Mouse (Mus musculus): Measurements from ENCODE around the gene Ppp1r12a.

Gene Ppp1r12a

GRCm38 (mm10) chr10:108161261-108162256 lies at the start of gene Ppp1r12a:
Gene Ppp1r12a, plus strand, starts transcription at chr10:108162193.
- no peak for DNase-seq (ENCODE audit: extremely low read depth, low read depth, low spot score)

DNA sequence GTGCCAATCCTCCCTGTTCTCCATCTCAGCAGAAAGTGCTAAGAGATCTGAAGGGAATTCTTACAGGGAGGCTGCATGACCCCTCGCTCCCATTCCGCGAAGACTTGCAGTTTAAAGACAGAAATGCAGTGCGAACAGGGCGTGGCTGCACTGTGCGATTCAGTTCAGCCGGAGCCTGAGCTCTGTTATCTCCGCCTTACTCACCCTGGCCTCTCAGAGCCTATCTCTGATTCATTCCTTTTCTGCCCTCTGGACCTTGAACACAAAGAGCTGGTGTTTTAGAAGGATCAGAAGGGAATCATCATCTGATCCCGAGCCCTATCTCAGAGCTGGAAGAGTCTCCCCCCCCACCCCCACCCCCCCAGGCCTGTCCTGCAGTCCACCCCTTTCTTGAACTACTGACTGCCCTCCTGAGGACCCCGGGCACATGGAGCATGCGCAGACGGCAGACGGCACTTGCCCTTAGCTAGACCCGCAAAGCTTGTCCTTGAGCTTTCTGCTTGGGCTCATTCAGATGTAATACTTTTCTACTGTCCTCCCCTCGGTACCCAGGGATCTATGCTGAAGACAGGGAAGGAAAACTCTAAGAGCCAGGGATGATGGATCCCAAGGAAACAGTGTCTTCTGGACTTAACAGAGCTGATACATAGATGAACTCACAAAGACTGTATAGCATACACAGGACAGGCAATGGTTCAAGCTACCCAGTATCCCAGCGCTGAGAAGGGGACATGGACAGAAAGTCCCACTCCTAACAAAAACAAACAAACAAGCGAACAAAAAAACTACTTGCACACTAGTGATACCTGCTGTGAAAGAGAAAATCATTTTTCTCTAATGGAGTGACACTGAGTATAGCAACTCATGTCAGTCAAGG lies 48.4 kb upstream of the Ppp1r12a start:
- no peak for DNase-seq (ENCODE audit: extremely low read depth, low read depth, low spot score)

GRCm38 (mm10) chr10:108118200-108119163 lies 43.5 kb upstream of the Ppp1r12a start:
- no peak for DNase-seq (ENCODE audit: extremely low read depth, low read depth, low spot score)

DNA sequence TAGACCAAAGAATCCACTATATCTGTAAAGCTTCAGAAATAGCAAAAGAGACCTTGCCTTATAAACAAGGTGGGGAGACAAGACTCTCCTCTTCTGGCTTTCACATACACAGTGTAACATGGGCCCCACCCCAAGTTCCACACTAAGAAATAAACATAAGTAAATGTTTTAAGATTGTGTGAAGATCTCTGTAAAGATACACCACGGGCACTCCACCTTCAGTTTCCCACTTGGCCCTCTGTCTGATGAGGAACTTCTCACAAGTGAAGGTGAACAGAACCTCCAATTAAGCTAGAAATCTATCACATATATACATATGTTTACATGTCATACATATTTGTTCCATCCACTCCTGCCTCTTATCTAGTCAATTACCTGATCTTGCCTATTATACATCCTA lies 42.6 kb upstream of the Ppp1r12a start:
- no peak for DNase-seq (ENCODE audit: extremely low read depth, low read depth, low spot score)

DNA sequence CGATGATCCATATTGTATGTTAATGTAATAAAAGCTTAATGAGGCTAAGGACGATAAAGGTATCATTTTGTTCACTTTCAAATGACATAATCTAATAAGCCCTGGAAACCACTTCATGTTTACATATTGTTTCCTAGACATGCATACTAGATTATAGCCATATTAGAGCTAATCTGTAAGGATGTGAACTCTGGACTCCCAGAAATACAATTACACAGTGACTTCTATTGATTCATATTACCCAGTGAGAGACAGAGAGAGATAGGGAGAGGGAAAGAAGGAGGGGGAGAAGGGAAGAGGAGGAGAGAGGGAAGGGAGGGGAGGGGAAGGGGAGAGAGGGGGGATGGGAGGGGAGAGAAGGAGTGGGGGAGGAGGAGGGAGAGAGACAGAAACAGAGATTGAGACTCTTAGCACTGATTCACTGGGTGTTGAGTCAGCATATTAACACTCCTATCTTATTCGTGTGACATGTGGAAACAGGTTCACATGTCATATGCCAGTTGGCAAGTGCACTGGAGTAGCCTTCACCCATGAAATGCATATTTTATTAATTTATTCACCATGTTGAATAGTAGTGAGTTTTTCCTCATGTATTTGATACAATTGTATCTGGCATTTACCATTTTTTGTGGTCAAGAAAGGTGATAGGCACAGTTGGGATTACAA lies 36.9 kb upstream of the Ppp1r12a start:
- no peak for DNase-seq (ENCODE audit: extremely low read depth, low read depth, low spot score)

DNA sequence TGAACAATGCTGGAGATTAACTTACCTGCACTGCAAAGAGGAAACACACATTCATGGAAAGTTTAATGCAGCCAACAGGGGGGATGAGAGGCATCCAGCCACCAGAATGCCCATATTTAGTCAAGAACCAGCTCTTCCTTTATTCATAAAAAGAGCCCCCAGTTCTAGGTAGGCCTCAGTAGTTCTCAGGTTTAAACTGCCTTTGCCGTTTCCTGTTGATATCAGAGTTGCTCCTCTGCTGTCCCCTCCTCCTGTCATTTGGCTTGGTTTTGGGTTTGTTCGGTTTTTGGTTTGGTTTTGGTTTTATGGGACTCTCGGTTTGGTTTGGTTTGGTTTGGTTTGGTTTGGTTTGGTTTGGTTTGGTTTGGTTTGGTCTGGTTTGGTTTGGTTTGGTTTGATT lies 32.8 kb upstream of the Ppp1r12a start:
- no peak for DNase-seq (ENCODE audit: extremely low read depth, low read depth, low spot score)

DNA sequence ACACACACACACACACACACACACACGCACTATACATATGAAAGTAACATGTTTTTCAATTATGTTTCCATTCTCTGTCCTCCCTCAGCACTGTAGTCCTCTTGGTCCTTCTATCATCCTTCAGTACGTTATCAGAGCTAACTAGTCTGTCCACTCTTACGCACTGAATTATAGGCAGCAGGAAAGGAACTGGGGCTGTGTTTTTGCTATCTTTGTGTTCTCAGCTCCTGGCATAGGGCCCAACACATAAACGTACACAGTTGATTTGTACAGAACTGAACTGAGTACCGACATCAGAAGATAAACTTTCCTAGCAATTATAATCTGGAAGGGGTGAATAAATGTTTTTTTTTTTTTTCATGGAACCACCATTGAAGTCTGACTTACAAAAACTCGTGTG lies 30.1 kb upstream of the Ppp1r12a start:
- no peak for DNase-seq (ENCODE audit: extremely low read depth, low read depth, low spot score)

- DNase-seq (ENCODE audit: extremely low read depth, low read depth, low spot score), result no peak
Measured at GRCm38 (mm10) chr10:108133253-108133652, 28.7 kb upstream of the Ppp1r12a start.

DNA sequence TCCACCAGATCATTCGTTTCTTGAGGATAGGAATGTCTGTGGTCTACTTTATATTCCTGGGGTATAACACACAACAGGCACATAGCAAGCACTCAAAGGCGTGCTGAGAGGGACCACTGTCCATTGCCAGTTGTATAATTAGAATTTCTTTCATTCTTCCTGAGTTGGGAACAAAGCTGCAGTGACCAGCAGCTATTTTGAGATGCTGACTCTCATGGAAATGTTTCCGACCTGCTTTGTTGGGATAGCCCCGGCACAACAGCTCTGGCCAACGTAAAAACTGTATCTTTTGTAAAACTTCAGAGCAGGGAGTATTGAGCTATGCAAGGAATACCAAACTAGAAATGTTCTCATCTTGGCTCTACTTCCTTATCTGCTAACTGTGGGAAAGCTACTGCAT lies 28.2 kb upstream of the Ppp1r12a start:
- no peak for DNase-seq (ENCODE audit: extremely low read depth, low read depth, low spot score)

DNA sequence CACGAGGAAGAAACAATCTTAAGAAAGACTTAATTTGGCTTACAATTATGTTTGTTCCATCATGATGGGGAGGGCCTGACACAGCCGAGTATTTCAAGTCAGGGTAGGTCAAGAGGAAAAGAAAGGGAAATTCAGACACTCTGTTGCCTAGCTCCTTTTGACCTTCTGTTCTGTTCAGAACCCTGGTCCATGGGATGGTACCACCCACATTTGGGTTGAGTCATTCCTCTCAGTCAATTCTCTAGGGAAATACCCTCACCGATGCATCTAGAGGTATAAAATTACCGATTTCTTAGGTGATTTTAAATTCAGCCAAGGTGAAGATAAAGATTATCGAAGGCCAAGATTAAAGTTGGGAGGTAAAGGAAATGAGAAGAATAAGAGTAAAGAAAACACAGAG lies 23.6 kb upstream of the Ppp1r12a start:
- DNase-seq (ENCODE audit: extremely low read depth, low read depth, low spot score), result no peak

GRCm38 (mm10) chr10:108139788-108140187 lies 22.2 kb upstream of the Ppp1r12a start:
- DNase-seq (ENCODE audit: extremely low read depth, low read depth, low spot score), result no peak

DNA sequence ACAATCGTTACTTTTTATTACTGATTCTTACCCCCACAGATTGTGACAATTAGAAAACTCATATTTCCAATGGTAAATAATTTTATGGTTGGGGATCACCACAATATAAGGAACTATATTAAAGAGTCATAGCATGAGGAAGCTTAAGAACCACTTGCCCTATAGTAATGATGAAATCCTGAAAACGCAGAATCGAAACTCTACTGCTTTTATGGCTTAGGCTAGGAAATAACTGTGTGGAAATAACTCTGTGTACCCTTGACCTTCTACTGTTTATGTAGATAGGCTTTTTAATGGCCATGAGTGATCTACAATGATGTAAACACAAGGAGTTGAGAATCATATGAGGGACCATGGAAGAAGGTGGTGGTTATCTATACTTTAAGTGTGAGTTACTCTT lies 21.3 kb upstream of the Ppp1r12a start:
- DNase-seq (ENCODE audit: extremely low read depth, low read depth, low spot score), result no peak

DNA sequence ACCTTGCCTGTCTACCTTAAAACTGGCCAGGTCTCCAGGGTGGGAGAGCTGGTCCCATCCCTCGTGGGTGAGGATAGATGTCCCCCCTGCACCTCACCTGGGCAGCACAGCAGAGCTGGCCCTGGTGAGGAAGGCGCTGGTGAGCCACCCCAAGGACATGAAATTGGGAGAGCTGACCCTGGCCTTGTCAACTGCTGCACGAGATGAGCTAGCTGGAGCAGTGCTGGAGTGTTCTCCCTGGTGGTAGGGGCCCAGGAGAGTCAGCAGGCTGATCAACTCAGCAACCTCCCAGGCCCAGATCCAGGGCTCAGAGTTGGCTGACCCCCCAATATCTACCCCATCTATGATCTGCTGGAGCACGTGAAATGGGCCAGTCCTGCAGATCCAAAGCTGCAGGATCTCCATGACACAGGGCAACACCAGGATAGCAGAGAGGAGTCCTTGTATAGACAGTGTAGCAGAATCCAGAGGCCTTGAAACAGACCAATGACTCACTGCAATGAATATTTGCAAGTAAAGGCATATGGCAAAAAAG lies 17.9 kb upstream of the Ppp1r12a start:
- no peak for DNase-seq (ENCODE audit: extremely low read depth, low read depth, low spot score)

- DNase-seq (ENCODE audit: extremely low read depth, low read depth, low spot score), result no peak
Measured at GRCm38 (mm10) chr10:108145701-108146100, 16.3 kb upstream of the Ppp1r12a start.

- DNase-seq (ENCODE audit: extremely low read depth, low read depth, low spot score), result no peak
Measured at GRCm38 (mm10) chr10:108147031-108147430, 15.0 kb upstream of the Ppp1r12a start.

- DNase-seq (ENCODE audit: extremely low read depth, low read depth, low spot score), result no peak
Measured at GRCm38 (mm10) chr10:108153301-108153700, 8.7 kb upstream of the Ppp1r12a start.

- no peak for DNase-seq (ENCODE audit: extremely low read depth, low read depth, low spot score)
Measured at GRCm38 (mm10) chr10:108155042-108155686, 6.8 kb upstream of the Ppp1r12a start.

GRCm38 (mm10) chr10:108155687-108156067 lies 6.3 kb upstream of the Ppp1r12a start:
- no peak for DNase-seq (ENCODE audit: extremely low read depth, low read depth, low spot score)

DNA sequence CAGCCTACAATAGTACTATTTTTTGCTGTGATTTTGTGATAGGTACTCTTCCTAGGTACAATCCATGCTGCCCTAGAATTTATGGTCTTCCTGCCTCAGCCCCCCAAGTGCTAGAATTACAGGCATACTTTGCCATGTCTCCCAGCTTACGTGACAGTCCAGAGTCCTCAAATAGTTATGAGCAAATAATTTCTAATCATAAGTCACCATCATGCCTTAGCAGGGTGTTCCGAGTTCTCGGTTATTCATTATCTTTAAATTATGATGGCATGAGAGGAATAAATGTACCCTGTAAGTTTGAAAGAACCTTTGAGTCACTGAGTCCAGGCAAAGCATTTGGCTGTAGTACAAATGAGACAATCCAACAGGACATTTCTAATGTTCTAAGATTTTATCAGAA lies 5.9 kb upstream of the Ppp1r12a start:
- DNase-seq (ENCODE audit: extremely low read depth, low read depth, low spot score), result no peak

Measured in fat pad, adult 2 months (tissue).